Mouse (Mus musculus) testis, adult 2 months (tissue): ENCODE results near the gene Abca12. TPM values are rescaled to one million over a fixed set of nuclear protein-coding genes. Genes with fewer than 3 reads are reported as not detected.

Experiments
- H3K27ac ChIP-seq: fragments of 200-500 bp; 2 replicates; pipeline ENCODE4 v1.5.1; 2012; ENCODE audit warnings: low read depth, low read length; ENCODE audit not compliant: control insufficient read depth, insufficient read depth
- H3K27me3 ChIP-seq: fragments of 200-500 bp; 2 replicates; pipeline ENCODE4 v1.6.1; 2012; ENCODE audit warnings: mild to moderate bottlenecking, low read length, moderate library complexity; ENCODE audit not compliant: control insufficient read depth, insufficient read depth
- H3K36me3 ChIP-seq: fragments of 200-500 bp; 2 replicates; pipeline ENCODE4 v1.6.1; 2012; ENCODE audit warnings: mild to moderate bottlenecking, low read length; ENCODE audit not compliant: control insufficient read depth, insufficient read depth
- H3K4me1 ChIP-seq: fragments of 200-500 bp; 2 replicates; pipeline ENCODE4 v1.6.1; 2012; ENCODE audit warnings: low read length; ENCODE audit not compliant: control insufficient read depth, insufficient read depth
- H3K4me3 ChIP-seq: fragments of 200-500 bp; 2 replicates; pipeline ENCODE4 v1.5.1; 2012; ENCODE audit warnings: low read depth, mild to moderate bottlenecking, low read length, moderate library complexity, mixed read lengths; ENCODE audit not compliant: control insufficient read depth
- CTCF ChIP-seq: fragments of 200-500 bp; IDR thresholded peaks from 2 replicates; pipeline ENCODE4 v1.5.1; 2012; ENCODE audit warnings: low read depth, mild to moderate bottlenecking, inconsistent platforms, low read length, moderate library complexity; ENCODE audit not compliant: control insufficient read depth, insufficient read depth, insufficient replicate concordance
- POLR2A ChIP-seq: fragments of 200-500 bp; IDR thresholded peaks from 2 replicates; pipeline ENCODE4 v1.6.1; 2012; ENCODE audit warnings: low read depth, mild to moderate bottlenecking, inconsistent platforms, low read length, moderate library complexity; ENCODE audit not compliant: control insufficient read depth
- polyA plus RNA-seq: library from polyadenylated mRNA; depleted of rRNA; stranded (reverse); fragments of >200 nt; gene quantifications from 2 replicates; pipeline ENCODE4 v1.2.3, GENCODE M21; 2012

The Abca12 gene
- polyA plus RNA-seq, 1 experiment: 0.22 TPM

DNA sequence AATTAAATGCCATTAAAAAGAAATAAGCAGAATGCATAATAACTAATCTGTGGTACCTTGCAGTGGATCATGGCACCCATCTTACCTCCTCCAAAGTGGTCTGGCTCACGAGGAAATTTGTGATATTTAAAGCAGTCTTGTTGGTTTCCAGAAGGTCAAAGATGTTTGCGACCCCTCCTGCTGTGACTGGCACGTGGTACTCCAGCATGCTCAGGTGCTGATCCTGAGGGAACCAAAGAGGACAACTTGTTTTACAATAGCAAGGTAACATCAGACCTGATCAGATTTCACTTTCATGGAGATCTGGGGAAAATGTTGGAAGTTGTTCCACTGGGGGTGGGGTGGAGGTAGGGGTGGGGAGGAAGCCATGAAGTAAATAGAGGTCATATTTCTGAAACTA, 170.1 kb downstream of the Abca12 start:
- H3K27me3 ChIP-seq: no peaks in the 10 kb centered on the region
- no peaks in the 10 kb centered on the region for H3K4me1 ChIP-seq
- TF ChIP-seq POLR2A (no peak), CTCF (no peak)
- no peaks in the 10 kb centered on the region for H3K36me3 ChIP-seq
- no peak overlapping the region for H3K4me3 ChIP-seq
- H3K27ac ChIP-seq: no peak overlapping the region

DNA sequence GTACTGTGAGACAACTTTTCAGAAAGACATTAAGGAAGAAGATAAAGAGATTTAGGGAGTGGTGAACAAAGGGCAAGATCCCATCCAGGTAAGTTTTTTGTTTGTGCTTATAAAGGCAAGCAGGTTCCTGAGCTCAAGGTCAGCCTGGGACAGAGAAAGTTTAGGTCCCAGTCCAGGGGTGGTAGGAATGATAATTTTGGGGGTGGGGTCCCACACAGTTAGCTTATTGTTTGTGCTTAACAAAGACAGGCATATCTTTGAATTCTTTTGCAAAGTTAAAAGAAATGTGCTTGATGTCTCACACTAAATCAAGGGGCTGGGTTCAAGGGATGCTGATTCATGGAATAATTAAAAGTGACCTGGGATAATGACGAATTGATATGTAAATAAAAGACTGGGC, 173.3 kb downstream of the Abca12 start:
- H3K27me3 ChIP-seq: no peaks in the 10 kb centered on the region
- H3K36me3 ChIP-seq: no peaks in the 10 kb centered on the region
- no peak overlapping the region for H3K4me3 ChIP-seq
- no peaks in the 10 kb centered on the region for H3K4me1 ChIP-seq
- no peak overlapping the region for H3K27ac ChIP-seq
- TF ChIP-seq CTCF (no peak), POLR2A (no peak)

GRCm38 (mm10) chr1:71239586-71239985, 175.1 kb downstream of the Abca12 start:
- TF ChIP-seq POLR2A (no peak), CTCF (no peak)
- Histone ChIP-seq H3K4me3 (no peak overlapping the region), H3K4me1 (no peaks in the 10 kb centered on the region), H3K27ac (no peak overlapping the region), H3K36me3 (no peaks in the 10 kb centered on the region), H3K27me3 (no peaks in the 10 kb centered on the region)

GRCm38 (mm10) chr1:71235335-71235734, 179.4 kb downstream of the Abca12 start:
- H3K4me1 ChIP-seq: no peaks in the 10 kb centered on the region
- H3K4me3 ChIP-seq: no peak overlapping the region
- no peaks in the 10 kb centered on the region for H3K27me3 ChIP-seq
- no peaks in the 10 kb centered on the region for H3K36me3 ChIP-seq
- no peak overlapping the region for H3K27ac ChIP-seq
- no peak for TF ChIP-seq POLR2A

DNA sequence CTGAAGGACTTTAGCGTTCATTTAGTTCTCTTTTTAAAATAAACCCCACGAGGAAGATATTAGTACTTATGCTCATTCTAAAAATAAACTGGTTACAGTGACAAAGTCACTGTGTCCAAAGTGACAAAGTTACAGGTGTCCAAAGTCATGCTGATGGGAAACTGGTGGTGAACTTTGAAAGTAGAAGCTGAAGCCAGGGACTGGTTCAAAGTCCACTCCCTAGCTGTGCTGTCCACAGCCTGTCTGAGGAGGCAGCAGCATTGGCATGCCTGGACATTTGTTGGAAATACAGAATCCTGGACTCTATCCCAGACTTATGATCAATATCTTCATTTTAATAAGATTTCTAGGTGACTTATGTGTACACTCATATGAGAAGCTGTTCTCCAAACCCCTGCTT, 183.5 kb downstream of the Abca12 start:
- H3K36me3 ChIP-seq: no peaks in the 10 kb centered on the region
- H3K27me3 ChIP-seq: no peaks in the 10 kb centered on the region
- H3K4me1 ChIP-seq: no peaks in the 10 kb centered on the region
- H3K27ac ChIP-seq: no peak overlapping the region
- TF ChIP-seq POLR2A (no peak), CTCF (no peak)
- no peak overlapping the region for H3K4me3 ChIP-seq

DNA sequence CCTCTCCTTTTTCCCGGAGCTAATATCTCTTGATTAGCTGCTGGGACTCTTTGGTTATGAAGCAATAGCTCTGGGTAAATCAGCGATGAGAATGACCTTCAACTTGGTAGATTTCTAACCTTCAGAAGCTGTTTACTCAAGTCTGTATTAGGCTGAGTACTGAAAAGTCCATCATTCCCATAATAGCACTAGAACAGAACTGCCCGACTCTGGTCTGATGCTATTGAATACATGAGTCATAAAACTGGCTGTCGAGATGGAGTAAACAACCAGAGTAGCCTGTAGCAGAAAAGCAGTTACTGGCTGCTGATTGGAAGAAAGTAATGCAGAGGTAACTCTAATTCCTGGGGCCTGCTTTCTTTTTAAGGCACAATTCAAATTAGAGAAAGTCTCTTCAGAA, 211.1 kb downstream of the Abca12 start:
- TF ChIP-seq CTCF: no peak
- no peak overlapping the region for H3K4me3 ChIP-seq
- H3K36me3 ChIP-seq: no peaks in the 10 kb centered on the region
- no peaks in the 10 kb centered on the region for H3K4me1 ChIP-seq
- H3K27ac ChIP-seq: no peak overlapping the region
- no peaks in the 10 kb centered on the region for H3K27me3 ChIP-seq

- H3K4me3 ChIP-seq: no peak overlapping the region
- no peaks in the 10 kb centered on the region for H3K4me1 ChIP-seq
- H3K27me3 ChIP-seq: no peaks in the 10 kb centered on the region
- H3K36me3 ChIP-seq: no peaks in the 10 kb centered on the region
- H3K27ac ChIP-seq: no peak overlapping the region
- no peak for TF ChIP-seq CTCF
- TF ChIP-seq POLR2A: no peak
Measured at GRCm38 (mm10) chr1:71196191-71196590, 218.5 kb downstream of the Abca12 start.

DNA sequence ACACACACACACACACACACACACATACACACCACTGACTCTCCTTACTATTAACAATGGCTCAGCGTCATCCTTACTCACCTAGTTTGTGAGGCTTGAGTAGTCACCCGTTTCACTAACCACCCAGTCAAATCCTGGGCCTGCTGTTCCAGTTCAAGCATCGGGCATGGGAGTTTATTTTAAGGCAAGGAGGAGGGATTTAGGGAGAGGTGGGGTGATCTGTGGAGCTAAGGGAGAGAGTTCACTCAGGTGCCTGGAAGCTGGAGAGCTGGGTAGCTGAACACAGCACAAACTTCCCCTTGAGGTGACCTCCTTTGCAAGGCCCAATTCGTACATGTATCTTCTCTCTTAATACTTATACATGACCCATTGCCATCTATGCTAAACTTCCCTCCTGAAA, 219.4 kb downstream of the Abca12 start:
- Histone ChIP-seq H3K27ac (no peak overlapping the region), H3K4me1 (no peaks in the 10 kb centered on the region), H3K36me3 (no peaks in the 10 kb centered on the region), H3K27me3 (no peaks in the 10 kb centered on the region), H3K4me3 (no peak overlapping the region)
- TF ChIP-seq CTCF: no peak
- TF ChIP-seq POLR2A: no peak
